Mouse (Mus musculus) cerebellum, postnatal 10 days (tissue): ENCODE measurements around the gene Psme2b.
"Not testable (repeated sequence)": the region's sequence is repeated elsewhere in the genome, so short reads cannot be mapped to it uniquely, and the experiment has no call there.

Experiments
- DNase-seq, 2 experiments: peaks; one replicate each; pipeline ENCODE4 v3.0.0; 2021; ENCODE audit warnings: mixed read lengths in 2 of 2

Psme2b gene

DNA sequence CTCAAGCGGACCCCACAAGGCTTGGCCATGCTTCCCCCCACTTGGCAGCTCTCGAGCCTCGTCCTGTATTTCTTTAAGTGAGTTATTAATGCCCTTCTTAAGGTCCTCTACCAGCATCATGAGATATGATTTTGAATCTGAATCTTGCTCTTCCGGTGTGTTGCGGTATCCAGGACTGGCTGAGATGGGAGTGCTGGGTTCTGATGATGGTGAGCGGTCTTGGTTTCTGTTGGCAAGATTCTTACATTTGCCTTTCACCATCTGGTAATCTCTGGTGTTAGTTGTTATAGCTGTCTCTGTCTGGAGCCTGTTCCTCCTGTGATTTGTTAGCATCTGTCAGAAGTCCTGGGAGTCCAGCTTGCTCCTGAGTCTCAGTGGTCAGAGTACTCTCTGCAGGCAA is at the start of gene Psme2b:
Psme2b (minus strand) TSS at position 101 of the 400 bp plus-strand sequence.
- DNase-seq: not testable (repeated sequence)

GRCm38 (mm10) chr11:48994018-48994417 is 48.0 kb upstream of the Psme2b start, which contains the start of gene Tgtp1:
Gene Tgtp1, minus strand, starts transcription at chr11:48994172.
- not testable (repeated sequence) for DNase-seq

GRCm38 (mm10) chr11:48993296-48993695 is 47.3 kb upstream of the Psme2b start:
- not testable (repeated sequence) for DNase-seq

DNA sequence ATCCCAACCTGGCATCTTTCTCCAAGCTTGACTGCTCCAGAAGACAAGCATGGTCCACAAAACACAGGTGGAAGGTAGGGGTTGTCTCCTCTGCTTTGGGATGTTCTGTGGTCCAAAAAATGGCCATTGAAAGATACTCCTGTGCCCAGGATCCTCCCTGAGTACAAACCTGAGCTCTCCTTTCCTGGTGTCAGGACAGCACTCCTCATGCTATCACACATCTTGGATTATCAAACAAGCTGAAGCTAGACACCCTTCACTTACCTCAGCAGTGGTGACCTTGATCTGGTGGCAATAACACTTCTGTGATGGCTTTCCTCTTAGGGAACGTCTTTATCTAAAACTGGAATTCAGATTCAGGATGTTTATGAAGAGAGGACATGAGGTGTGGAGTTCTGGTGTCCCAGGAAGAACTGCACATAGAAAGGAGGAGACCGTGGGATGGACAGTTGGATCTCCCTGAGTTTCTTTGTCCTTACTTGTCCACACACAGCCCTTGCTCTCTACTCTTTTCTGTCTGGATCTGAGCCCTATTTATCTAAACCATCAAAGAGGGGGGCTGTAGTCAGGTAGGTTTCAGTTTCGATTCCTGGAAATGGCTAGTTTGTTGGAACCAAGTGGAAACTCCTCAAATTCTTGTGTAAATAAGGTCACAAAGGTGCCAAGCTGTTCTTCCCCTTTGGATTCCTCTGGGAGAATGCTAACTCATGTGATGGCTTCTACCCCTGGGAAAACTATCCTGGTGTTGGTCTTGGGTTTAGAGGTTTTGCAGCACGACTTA is 45.9 kb upstream of the Psme2b start, which contains the start of gene Gm12185:
Gm12185 (minus strand) TSS at position 487 of the 781 bp plus-strand sequence.
- DNase-seq: not testable (repeated sequence)

- DNase-seq: not testable (repeated sequence)
Measured at GRCm38 (mm10) chr11:48989981-48990380, 44.0 kb upstream of the Psme2b start.

DNA sequence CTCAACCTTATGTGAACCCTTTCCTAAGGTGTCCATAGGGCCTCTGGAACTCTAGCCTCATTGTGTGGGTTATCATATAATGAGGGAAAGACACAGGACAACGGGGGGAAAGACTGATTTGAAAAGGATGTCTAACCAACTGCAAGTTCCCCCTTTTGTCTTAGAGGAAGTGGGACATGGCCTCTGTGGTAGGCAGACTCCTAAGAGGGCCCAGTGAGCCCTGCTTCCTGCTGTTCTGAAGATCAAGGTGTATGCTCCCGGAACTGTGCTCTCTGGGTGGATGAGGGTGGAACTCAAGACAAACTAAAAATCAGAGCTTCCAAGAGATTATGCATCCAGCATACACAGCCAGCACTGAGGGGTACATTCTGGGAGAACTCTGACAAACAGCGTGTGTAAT is 42.2 kb upstream of the Psme2b start:
- not testable (repeated sequence) for DNase-seq

- DNase-seq: not testable (repeated sequence)
Measured at GRCm38 (mm10) chr11:48982848-48983247, 36.9 kb upstream of the Psme2b start.

DNA sequence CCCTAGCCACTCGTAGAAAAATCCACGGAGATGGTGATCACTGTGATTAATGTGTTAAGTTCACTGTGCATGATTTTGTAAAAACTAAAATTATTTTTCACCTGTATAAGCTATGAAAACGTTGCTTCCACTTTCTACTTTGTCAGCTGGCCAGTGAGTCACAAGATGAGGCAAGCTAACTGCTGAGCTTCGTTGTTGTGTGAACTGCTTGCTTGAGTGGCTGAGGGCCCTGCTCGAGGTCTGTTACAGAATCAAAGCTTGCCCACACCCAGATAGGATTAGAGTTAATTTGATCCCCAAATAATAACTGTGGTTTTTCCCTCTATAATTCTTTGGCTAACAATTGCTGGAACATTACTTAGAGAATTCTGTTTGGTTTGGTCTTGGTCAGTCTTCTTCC is 34.1 kb upstream of the Psme2b start:
- DNase-seq: not testable (repeated sequence)

DNA sequence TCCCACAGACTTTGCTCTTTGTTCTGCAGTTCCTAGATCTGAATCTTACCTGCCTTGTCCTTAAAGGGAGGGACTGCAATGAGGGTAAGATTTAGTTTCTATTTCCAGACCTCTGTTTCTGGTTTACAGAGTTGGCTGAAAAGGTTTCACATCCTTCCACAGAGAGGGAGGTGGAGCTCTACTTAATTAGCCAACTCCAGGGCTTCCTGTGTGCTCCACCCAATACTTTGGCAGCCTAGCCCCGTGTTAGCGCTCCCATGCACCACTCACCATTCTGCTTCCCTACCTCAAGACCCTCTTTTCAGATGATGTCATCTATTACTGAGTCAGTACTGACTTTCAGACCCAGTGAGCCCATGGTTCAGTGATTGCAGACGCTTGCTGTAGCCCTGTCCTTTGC is 33.3 kb upstream of the Psme2b start, which contains the start of gene 9930111J21Rik1:
9930111J21Rik1 (minus strand) TSS at position 148 of the 400 bp plus-strand sequence.
- not testable (repeated sequence) for DNase-seq

- not testable (repeated sequence) for DNase-seq
Measured at GRCm38 (mm10) chr11:48978240-48978939, 32.4 kb upstream of the Psme2b start, which contains the start of gene Olfr56. Gene Olfr56, plus strand, starts transcription at chr11:48978889.

DNA sequence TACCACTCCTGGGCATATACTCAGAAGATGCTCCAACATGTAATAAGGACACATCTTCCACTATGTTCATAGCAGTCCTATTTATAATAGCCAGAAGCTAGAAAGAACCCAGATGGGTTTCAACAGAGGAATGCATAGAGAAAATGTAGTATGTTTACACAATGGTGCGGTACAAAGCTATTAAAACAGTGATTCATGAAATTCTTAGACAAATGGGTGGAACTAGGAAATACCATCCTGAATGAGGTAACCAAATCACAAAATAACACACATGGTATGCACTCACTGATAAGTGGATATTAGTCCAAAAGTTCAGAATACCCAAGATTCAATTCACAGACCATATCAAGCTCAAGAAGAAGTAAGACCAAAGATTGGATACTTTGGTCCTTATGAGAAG is 28.7 kb upstream of the Psme2b start:
- not testable (repeated sequence) for DNase-seq

GRCm38 (mm10) chr11:48939286-48939685 is 6.7 kb downstream of the Psme2b start:
- not testable (repeated sequence) for DNase-seq

DNA sequence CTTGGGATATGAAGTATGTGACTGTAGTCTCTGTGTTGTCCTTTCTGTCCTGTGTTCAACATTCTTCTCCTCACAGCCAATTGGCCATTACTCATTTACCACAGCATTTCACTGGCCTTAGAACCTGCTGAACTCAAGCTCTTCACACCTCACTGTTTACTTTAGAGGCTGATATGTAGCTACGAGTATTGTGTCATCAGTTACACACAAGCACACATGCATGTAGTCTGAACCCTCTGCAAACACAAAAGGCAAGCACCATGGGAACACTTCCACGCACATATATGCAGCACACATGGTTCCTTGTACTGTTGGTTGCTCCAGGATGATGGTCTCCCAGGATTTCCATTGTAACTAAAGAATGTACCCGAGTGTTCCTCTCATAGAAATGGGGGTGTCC is 10.7 kb downstream of the Psme2b start:
- not testable (repeated sequence) for DNase-seq

DNA sequence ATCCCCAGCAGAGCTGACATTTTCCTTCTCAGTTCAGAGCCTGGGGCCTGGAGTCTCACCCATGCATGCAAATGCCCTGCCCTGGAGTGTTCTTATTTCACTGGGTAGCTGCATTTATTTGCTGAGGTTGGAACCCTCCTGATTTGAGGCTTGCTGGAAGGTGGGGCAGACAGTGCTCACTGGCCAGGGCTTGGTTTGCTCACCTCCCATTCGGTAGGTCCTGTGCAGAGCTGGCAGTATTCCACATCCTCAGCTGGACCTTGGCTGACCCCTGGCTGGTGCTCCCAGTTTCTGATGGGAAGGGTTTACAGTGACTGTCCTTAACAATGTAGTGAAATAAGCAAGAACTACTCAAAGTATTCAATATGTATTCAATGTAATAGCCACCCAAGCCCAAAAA is 12.1 kb downstream of the Psme2b start:
- DNase-seq: not testable (repeated sequence)

DNA sequence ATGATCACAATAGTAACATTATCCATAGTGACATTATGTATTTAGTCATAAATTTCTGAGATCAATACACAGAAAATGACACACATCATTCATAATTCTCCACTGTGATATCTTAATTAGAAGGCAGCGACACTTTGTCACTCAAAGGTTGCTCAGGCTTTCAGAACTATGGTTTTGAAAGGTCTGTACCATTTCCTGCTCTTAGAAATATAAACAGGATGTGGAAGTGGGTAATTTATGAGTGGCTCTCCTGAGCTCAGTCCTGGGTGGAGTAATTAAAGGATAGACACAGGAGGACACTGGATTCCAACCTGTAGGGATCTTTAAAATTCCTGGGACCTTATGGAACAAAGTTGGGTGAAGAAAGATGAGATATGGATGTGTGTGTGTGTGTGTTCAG is 12.6 kb downstream of the Psme2b start:
- DNase-seq: not testable (repeated sequence)

GRCm38 (mm10) chr11:48928068-48928467 is 17.9 kb downstream of the Psme2b start:
- not testable (repeated sequence) for DNase-seq

GRCm38 (mm10) chr11:48926437-48926836 is 19.6 kb downstream of the Psme2b start:
- DNase-seq: not testable (repeated sequence)

GRCm38 (mm10) chr11:48923818-48924217 is 22.2 kb downstream of the Psme2b start:
- DNase-seq: not testable (repeated sequence)

- no peak for DNase-seq
Measured at GRCm38 (mm10) chr11:48918380-48918779, 27.6 kb downstream of the Psme2b start.

GRCm38 (mm10) chr11:48913611-48914010 is 32.4 kb downstream of the Psme2b start:
- no peak for DNase-seq

DNA sequence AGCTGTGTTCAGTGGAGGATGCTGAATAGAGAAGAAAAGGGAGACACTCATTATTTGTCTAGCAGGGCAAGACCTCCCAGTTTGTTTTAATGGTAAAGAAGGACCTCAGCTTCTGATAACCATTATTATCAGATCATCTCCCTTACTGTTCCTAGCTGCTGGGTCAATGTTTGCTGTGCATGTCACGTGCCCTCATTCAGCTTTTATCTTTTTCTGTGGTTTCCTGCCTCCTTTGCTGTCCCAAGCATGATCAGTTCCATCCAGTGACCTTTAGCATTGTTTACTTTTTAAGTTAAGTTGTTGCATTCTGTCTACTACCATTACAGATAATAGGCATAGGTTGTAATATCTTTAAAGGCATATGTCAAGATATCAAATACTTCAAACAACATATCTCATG is 37.5 kb downstream of the Psme2b start:
- DNase-seq: no peak

DNA sequence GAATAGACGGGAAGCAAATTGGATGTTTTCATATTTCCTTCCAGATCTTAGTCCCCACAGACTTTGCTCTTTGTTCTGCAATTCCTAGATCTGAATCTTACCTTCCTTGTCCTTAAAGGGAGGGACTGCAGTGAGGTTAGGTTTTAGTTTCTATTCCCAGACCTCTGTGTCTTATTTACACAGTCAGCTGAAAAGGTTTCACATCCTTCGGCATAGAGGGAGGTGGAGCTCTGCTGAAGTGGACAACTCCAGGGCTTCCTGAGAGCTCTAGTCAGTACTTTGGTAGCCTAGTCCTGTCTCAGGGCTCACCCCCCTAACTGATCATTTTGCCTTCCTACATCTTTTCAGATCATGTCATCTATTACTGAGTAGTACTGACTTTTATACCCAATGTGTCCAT is 44.0 kb downstream of the Psme2b start, which contains the start of gene Gm5431:
Gm5431 (minus strand) TSS at position 194 of the 400 bp plus-strand sequence.
- no peak for DNase-seq

DNA sequence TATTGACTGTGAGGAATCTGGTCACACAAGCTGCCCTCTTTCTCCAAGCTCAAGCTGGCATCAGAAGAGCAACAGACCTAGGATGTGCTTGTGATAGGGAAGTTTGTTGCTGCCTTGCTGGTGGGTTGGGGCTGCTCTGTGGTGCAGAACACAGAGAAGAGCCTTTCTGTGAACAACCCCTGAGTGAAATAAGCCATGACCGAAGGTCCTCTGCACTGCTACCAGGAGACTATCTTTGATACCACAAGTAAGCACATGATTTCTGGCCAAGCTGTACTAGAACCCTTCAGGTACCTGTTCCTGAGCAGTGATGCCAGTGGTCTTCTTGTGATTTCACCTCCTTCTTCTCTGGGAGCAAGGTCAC is 44.4 kb downstream of the Psme2b start:
- DNase-seq: not testable (repeated sequence)
